Mouse (Mus musculus) left cerebral cortex, postnatal 14 days (tissue): ENCODE measurements around the gene Trim46. TPM values are rescaled to one million over a fixed set of nuclear protein-coding genes. Genes with fewer than 3 reads are reported as not detected.
A peak's percentile ranks its signal among the peaks of the same experiment; 100 is the strongest.

Source experiments
- DNase-seq, 2 experiments: peaks; one replicate each; pipeline ENCODE4 v3.0.0; 2021 to 2022; ENCODE audit warnings: low spot score in 2 of 2, mixed read lengths in 1 of 2
- intact Hi-C: fragments of 180-260 bp; cut with DNase I; formaldehyde crosslinking; loops from one replicate; pipeline ENCODE4 v1.15.1; 2025
- total RNA-seq, 2 experiments: library from RNA; stranded (reverse); gene quantifications; 2 replicates each; pipeline ENCODE4 v1.2.3; 2021

Trim46 gene
- total RNA-seq, 2 experiments from 2014 or later = 102 to 105 TPM

GRCm38 (mm10) chr3:89277281-89278021 lies 31.3 kb upstream of the Trim46 start:
- DNase-seq = no peak
- intact Hi-C loops = no loop called here

GRCm38 (mm10) chr3:89276061-89276460 lies 30.0 kb upstream of the Trim46 start:
- no peak for DNase-seq
- intact Hi-C loops = no loop called here

GRCm38 (mm10) chr3:89271760-89272159 lies 25.7 kb upstream of the Trim46 start:
- intact Hi-C loops = no loop called here
- no peak for DNase-seq

GRCm38 (mm10) chr3:89270891-89271290 lies 24.8 kb upstream of the Trim46 start:
- DNase-seq = peak; percentile 54 to 74
- intact Hi-C loops = no loop called here

GRCm38 (mm10) chr3:89270051-89270755 lies 24.1 kb upstream of the Trim46 start, which contains the start of gene Slc50a1:
TSS of gene Slc50a1 (minus strand) at chr3:89270570.
- intact Hi-C loops = no loop called here
- peak; percentile 71 to 83 for DNase-seq

- no peak for DNase-seq
- intact Hi-C loops = no loop called here
Measured at GRCm38 (mm10) chr3:89268916-89269315, 22.8 kb upstream of the Trim46 start.

GRCm38 (mm10) chr3:89266439-89266893 lies 20.4 kb upstream of the Trim46 start:
- peak; percentile 80 to 81 for DNase-seq
- intact Hi-C loops = no loop called here

- no peak for DNase-seq
- intact Hi-C loops = no loop called here
Measured at GRCm38 (mm10) chr3:89262417-89262816, 16.3 kb upstream of the Trim46 start.

- intact Hi-C loops = no loop called here
- DNase-seq = no peak
Measured at GRCm38 (mm10) chr3:89260211-89260610, 14.1 kb upstream of the Trim46 start.

- intact Hi-C loops = no loop called here
Measured at GRCm38 (mm10) chr3:89259076-89259475, 13.0 kb upstream of the Trim46 start, which contains the start of gene Dpm3. TSS of gene Dpm3 (plus strand) at chr3:89259358.

GRCm38 (mm10) chr3:89256177-89256576 lies 10.1 kb upstream of the Trim46 start:
- DNase-seq = no peak
- intact Hi-C loops = no loop called here

More at GRCm38 (mm10) chr3:89259076-89259475, 13.0 kb upstream of the Trim46 start, which contains the start of gene Dpm3:
- no peak for DNase-seq

- no peak for DNase-seq
- intact Hi-C loops = no loop called here
Measured at GRCm38 (mm10) chr3:89254994-89255393, 8.9 kb upstream of the Trim46 start.

GRCm38 (mm10) chr3:89251365-89251895 lies 5.3 kb upstream of the Trim46 start:
- intact Hi-C loops = no loop called here
- no peak for DNase-seq

- intact Hi-C loops = loop anchor here (1.0 kb wide), 1 partner anchor 32 kb away; no protein-coding TSS in a partner anchor
- peak in 1 of 2 experiments; percentile 61 for DNase-seq
Measured at GRCm38 (mm10) chr3:89250435-89251040, 4.4 kb upstream of the Trim46 start.

- intact Hi-C loops = no loop called here
- DNase-seq = no peak
Measured at GRCm38 (mm10) chr3:89247466-89247865, 1.4 kb upstream of the Trim46 start.

GRCm38 (mm10) chr3:89245688-89246171 lies 379 bp downstream of the Trim46 start, which contains the start of gene Krtcap2:
TSS of gene Krtcap2 (plus strand) at chr3:89245966.
- intact Hi-C loops = no loop called here
- DNase-seq = peak; percentile 81 to 87

- intact Hi-C loops = no loop called here
- peak; percentile 84 to 88 for DNase-seq
Measured at GRCm38 (mm10) chr3:89244982-89245687, 974 bp downstream of the Trim46 start.

- peak in 1 of 2 experiments; percentile 49 for DNase-seq
- intact Hi-C loops = no loop called here
Measured at GRCm38 (mm10) chr3:89244158-89244981, 1.7 kb downstream of the Trim46 start.
